Mouse (Mus musculus): ENCODE data around the gene Tmem201.

DNA sequence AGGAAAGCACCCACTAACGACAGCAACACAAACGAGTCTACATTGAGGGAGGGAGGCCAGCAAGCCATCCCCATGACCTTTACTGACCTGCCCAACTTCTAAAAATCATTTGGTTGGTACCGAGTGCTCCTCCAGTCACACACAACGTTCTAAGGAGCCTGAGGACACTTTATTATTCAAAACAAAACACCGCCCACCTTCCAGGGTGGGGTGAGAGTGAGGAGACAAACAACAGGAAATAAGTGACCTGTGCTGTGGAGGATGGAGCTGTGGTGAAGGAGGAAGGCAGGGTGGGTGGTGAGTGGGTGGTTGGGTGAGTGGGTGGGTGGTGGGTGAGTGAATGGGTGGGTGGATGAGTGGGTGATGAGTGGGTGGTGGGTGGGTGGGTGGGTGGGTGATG lies 21.7 kb upstream of the Tmem201 start:
- TF ChIP-seq CTCF (conservative IDR thresholded peaks at IDR 0.05; ENCODE audit: insufficient read depth, insufficient read length, low read depth, low read length) = no peak
- no peak for TF ChIP-seq POLR2A (IDR thresholded peaks at IDR 0.05; ENCODE audit: low read depth, low read length)

All from kidney, adult 2 months (tissue).